Mouse (Mus musculus) heart, embryonic 16.5 days (tissue): ENCODE results near the gene Tspyl3. TPM values are rescaled to one million over a fixed set of nuclear protein-coding genes. Genes with fewer than 3 reads are reported as not detected.
A peak's percentile ranks its signal among the peaks of the same experiment; 100 is the strongest.
"Not testable (repeated sequence)": the region's sequence is repeated elsewhere in the genome, so short reads cannot be mapped to it uniquely, and the experiment has no call there.

Experiments
- ATAC-seq: fragments of 200-750 bp; cut with Nextera tagmentation; replicated peaks from 2 replicates; pipeline ENCODE4 v1.8.0; 2017; ENCODE audit warnings: moderate number of reproducible peaks; ENCODE audit not compliant: insufficient read depth, low FRiP score; ENCODE audit errors: extremely low read depth
- H3K27ac ChIP-seq: fragments of 300-500 bp; sonication (generic); 2 replicates; pipeline ENCODE4 v1.5.1; 2014; ENCODE audit warnings: mild to moderate bottlenecking, low read length, control low read depth, moderate library complexity
- H3K27me3 ChIP-seq: fragments of 300-500 bp; sonication (generic); 2 replicates; pipeline ENCODE4 v1.6.1; 2014; ENCODE audit warnings: low read length, mixed read lengths; ENCODE audit not compliant: control insufficient read depth, insufficient read depth
- H3K36me3 ChIP-seq: fragments of 300-500 bp; sonication (generic); 2 replicates; pipeline ENCODE4 v1.6.1; 2014; ENCODE audit not compliant: control insufficient read depth, insufficient read depth
- H3K4me1 ChIP-seq: fragments of 300-500 bp; sonication (generic); 2 replicates; pipeline ENCODE4 v1.6.1; 2014; ENCODE audit warnings: low read length, mixed read lengths; ENCODE audit not compliant: control insufficient read depth, insufficient read depth
- H3K4me2 ChIP-seq: fragments of 300-500 bp; sonication (generic); 2 replicates; pipeline ENCODE4 v1.6.1; 2014; ENCODE audit warnings: low read depth, mild to moderate bottlenecking, control low read depth, low read length
- H3K4me3 ChIP-seq: fragments of 300-500 bp; sonication (generic); 2 replicates; pipeline ENCODE4 v1.5.1; 2014; ENCODE audit warnings: mild to moderate bottlenecking, control low read depth, low read length
- H3K9ac ChIP-seq: fragments of 300-500 bp; sonication (generic); 2 replicates; pipeline ENCODE4 v1.6.1; 2014; ENCODE audit warnings: low read length, control low read depth
- H3K9me3 ChIP-seq: fragments of 300-500 bp; sonication (generic); replicated peaks from 2 replicates; pipeline ENCODE4 v1.6.1; 2016; ENCODE audit warnings: low read length; ENCODE audit not compliant: control insufficient read depth
- WGBS: fragments of 180-500 bp; shearing (Covaris S2); extraction: QIAGEN DNeasy Blood & Tissue Kit; methylation state at CpG from one replicate; pipeline ENCODE4 v1.1.7; 2014; 5-methylcytosine and 5-hydroxymethylcytosine counted together
- polyA plus RNA-seq: library from polyadenylated mRNA; unstranded; fragments of >200 nt; fragmentation: Nextera tagmentation; extraction: Ambion mirVana; gene quantifications from 2 replicates; pipeline ENCODE4 v1.2.1, GENCODE M21; 2015

Tspyl3 gene
- polyA plus RNA-seq: 6.5 and 7.5 TPM in 2 replicates

DNA sequence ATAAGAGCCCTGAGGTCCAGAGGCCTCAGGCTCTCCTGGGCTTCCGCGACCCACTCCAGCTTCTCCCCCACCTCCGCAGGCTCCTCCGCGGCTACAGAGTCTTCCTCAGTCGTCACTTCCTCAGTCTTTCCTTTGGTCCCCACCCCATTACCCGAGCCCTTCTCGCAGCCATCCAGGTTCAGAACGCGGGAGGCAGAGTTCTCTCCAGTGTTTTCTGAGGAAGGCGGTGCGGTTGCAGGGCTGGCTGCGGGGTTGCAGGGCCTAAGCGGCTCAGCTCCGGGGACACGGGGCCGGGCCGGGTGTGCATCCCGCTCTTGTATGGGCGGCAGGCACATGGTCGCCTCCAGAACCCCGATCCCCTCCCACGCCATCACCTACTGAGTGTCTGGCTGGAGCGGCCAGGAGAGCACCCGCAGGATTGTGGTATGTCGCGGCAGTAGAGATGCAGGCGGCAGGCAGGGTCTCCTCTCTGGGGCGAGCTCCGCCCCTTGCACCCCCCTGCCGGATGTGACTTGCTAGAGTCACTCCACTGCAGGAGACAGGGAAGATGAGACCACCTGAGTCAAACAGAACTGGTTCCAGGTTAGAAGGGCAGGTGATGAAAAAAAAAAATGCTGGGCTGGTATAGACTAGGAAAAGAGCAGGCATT lies at the start of gene Tspyl3:
Tspyl3 (minus strand) TSS at position 496 of the 649 bp plus-strand sequence.
- peak within 1 kb of the TSS; percentile 91 for H3K4me2 ChIP-seq
- peaks cover 10% of the 10 kb centered on the region for H3K4me1 ChIP-seq
- H3K4me3 ChIP-seq: peak within 1 kb of the TSS; percentile 74
- peak within 1 kb of the TSS; percentile 89 for H3K9ac ChIP-seq
- 1% methylated on average over 31 of the region's 31 CpGs for WGBS
- H3K27me3 ChIP-seq: no peaks in the 10 kb centered on the region
- H3K36me3 ChIP-seq: peaks cover 11% of the 10 kb centered on the region
- peak; percentile 68 for ATAC-seq
- peak within 1 kb of the TSS; percentile 68 for H3K27ac ChIP-seq
- no peaks in the 10 kb centered on the region for H3K9me3 ChIP-seq

DNA sequence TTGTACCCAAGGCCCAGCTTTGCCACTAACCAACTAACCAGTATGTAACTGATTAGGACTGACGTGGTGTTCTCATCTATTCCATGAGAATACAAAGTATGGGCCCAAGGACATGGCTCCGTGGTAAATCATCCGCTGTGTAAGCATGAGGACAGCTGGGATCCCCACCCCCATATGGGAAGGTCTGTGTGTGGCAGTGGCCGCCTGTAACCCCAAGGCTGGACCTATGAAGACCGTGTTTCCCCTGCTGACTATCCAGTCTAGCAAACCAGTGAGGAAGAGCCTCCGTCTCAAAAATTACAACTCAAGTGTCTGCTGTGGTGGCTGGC lies 49.6 kb upstream of the Tspyl3 start:
- ATAC-seq: no peak

DNA sequence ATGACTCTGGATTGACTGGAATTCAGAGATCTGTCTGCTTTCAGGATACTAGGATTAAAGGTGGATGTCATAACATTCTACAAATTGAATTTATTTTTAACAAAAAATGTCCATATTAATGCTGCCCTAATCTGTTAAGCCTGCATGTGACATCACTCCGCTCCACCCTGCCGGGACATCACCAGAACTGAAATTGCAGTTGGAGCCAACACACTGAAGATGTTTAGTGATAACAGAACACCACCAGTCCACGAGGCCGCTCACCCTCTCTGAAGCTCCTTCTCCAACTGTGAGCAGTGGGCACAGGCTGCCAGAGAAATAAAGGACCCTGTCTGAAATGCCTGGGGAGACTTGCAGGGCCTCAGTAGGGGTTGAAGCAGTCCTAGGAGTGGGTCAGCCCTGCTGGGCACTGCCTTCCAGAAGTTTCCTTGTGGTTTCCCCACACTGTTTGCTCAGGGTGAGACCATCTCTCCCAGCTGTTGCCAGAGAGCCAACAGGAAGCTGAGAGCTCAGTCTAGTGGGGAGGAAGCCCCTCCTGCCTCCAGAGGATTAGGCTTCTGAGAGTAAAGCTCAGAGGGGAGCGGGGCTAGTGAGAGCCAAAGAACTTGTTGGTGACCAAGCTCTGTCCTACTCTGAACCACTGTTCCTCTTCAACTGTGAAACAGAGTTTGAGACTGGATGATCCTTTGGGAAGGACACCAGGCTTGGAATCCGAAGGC lies 49.1 kb upstream of the Tspyl3 start:
- not testable (repeated sequence) for H3K4me2 ChIP-seq, H3K36me3 ChIP-seq, H3K27ac ChIP-seq, H3K4me3 ChIP-seq, H3K9ac ChIP-seq, H3K27me3 ChIP-seq, H3K4me1 ChIP-seq, H3K9me3 ChIP-seq
- ATAC-seq: peak; percentile 41; the same call in 1 of the 2 replicates
- 59% methylated on average over 6 of the region's 6 CpGs for WGBS

More for the DNA sequence above, 49.6 kb upstream of the Tspyl3 start:
- Histone ChIP-seq H3K27ac (no peak overlapping the region), H3K9ac (no peak overlapping the region), H3K27me3 (no peaks in the 10 kb centered on the region), H3K36me3 (no peaks in the 10 kb centered on the region), H3K9me3 (no peaks in the 10 kb centered on the region), H3K4me3 (no peak overlapping the region), H3K4me2 (no peak overlapping the region), H3K4me1 (peaks cover 2% of the 10 kb centered on the region; the same call in 1 of the 2 replicates)
- WGBS: 78% methylated on average over 6 of the region's 6 CpGs

DNA sequence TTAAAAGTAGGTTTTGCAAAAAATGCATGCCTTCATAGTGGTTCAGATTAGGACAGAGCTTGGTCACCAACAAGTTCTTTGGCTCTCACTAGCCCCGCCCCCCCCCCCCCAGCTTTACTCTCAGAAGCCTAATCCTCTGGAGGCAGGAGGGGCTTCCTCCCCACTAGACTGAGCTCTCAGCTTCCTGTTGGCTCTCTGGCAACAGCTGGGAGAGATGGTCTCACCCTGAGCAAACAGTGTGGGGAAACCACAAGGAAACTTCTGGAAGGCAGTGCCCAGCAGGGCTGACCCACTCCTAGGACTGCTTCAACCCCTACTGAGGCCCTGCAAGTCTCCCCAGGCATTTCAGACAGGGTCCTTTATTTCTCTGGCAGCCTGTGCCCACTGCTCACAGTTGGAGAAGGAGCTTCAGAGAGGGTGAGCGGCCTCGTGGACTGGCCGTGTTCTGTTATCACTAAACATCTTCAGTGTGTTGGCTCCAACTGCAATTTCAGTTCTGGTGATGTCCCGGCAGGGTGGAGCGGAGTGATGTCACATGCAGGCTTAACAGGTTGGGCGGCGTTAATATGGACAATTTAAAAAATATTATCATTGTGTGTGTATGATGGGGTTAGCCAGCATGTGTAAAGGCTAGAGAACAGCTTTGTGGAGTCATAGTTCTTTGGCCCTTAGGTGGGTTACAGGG lies 45.1 kb upstream of the Tspyl3 start:
- H3K4me1 ChIP-seq, ATAC-seq: not testable (repeated sequence)
- WGBS: 48% methylated on average over 8 of the region's 8 CpGs

DNA sequence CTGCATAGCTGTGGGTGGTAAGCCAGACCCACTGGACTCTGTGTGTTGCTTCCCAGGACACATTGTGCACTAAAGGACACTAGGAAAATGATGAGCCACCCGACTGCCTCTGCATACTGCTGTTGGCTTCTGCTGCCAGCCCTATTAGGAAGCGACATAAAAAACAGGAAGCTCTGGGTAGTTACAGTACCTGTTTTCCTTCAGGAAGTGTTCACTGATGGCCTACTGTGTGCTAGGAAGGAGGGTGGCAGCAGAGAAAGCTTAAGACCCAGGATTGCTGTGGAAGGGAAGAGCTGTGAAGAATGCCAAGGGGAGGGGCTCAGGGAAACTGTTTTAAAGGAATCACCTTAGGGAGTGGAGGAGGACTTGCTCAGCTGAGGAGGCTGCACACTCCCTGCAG lies 42.1 kb upstream of the Tspyl3 start:
- Histone ChIP-seq H3K9me3 (no peaks in the 10 kb centered on the region), H3K4me3 (no peak overlapping the region), H3K4me1 (peaks cover 3% of the 10 kb centered on the region; the same call in 1 of the 2 replicates), H3K36me3 (peaks cover 15% of the 10 kb centered on the region), H3K27ac (no peak overlapping the region), H3K27me3 (no peaks in the 10 kb centered on the region), H3K4me2 (no peak overlapping the region), H3K9ac (no peak overlapping the region)
- ATAC-seq: no peak
- WGBS: 83% methylated on average over 2 of the region's 2 CpGs

More for the DNA sequence above, 45.1 kb upstream of the Tspyl3 start:
- H3K9ac ChIP-seq, H3K4me3 ChIP-seq, H3K9me3 ChIP-seq, H3K27ac ChIP-seq, H3K36me3 ChIP-seq, H3K27me3 ChIP-seq, H3K4me2 ChIP-seq: not testable (repeated sequence)

DNA sequence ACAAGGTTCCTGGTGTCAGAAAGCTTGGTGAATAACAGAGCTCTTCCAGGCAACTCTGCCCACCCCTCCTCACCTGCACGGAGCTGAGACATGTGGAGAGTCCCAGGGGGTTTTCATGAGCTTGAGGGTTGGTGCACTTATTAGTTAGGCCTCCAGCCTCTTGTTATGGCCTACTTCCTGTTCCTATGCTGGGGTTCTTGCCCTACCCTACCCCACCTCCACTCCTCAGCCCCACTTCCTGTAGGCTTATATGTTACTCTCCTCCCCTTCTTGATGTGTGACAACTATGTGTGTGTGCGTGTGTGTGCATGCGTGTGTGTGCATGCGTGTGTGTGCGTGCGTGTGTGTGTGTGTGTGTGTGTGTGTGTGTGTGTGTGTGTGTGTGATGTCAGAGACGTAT lies 37.8 kb upstream of the Tspyl3 start:
- Histone ChIP-seq H3K9me3 (no peaks in the 10 kb centered on the region), H3K4me2 (no peak overlapping the region), H3K4me1 (peaks cover 9% of the 10 kb centered on the region), H3K27ac (no peak overlapping the region), H3K36me3 (peaks cover 20% of the 10 kb centered on the region), H3K27me3 (no peaks in the 10 kb centered on the region), H3K9ac (no peak overlapping the region), H3K4me3 (no peak overlapping the region)
- no peak for ATAC-seq
- 80% methylated on average over 7 of the region's 7 CpGs for WGBS

DNA sequence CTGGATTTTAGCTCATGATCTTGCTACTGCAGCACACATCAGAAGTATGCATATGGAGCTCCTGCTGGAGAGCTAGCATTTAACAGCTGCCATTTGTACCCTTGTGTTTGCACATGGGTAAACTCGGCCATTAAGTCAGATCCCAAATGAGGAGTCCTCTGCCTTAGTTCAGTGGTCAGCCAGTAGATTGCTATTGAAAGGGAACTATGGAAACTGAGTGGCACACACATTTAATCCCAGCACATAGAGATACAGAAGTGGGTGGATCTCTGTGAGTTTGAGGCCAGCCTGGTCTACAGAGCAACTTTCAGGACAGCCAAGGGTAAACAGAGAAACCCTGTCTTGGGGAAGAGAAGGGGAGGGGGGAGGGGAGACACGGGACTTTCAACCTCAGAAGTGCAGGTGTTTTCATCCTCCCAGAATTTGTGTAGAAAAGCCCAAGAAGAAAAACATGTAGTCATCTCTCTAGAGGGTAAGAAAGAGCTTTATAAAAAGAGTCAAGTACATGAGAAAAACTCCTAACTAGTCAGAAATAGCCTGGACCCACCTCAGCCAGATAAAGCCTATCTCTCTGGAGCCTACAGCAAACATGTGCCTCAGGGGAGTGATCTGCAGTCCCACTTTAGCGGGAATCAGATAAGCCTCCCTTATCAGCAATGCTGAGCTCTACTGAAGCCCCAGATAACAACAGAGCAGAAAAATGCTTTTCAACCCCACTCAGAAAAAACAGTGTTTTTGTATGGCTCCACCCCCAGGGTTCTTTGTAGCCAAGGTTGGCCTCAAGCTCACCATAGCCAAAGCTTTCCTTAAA lies 34.8 kb upstream of the Tspyl3 start:
- Histone ChIP-seq H3K36me3 (peaks cover 15% of the 10 kb centered on the region), H3K4me2 (no peak overlapping the region), H3K27ac (peak overlapping the region; percentile 33; the same call in 1 of the 2 replicates), H3K9me3 (no peaks in the 10 kb centered on the region), H3K4me3 (no peak overlapping the region), H3K9ac (no peak overlapping the region), H3K4me1 (peaks cover 13% of the 10 kb centered on the region), H3K27me3 (no peaks in the 10 kb centered on the region)
- no peak for ATAC-seq
- 40% methylated on average over 3 of the region's 3 CpGs for WGBS

DNA sequence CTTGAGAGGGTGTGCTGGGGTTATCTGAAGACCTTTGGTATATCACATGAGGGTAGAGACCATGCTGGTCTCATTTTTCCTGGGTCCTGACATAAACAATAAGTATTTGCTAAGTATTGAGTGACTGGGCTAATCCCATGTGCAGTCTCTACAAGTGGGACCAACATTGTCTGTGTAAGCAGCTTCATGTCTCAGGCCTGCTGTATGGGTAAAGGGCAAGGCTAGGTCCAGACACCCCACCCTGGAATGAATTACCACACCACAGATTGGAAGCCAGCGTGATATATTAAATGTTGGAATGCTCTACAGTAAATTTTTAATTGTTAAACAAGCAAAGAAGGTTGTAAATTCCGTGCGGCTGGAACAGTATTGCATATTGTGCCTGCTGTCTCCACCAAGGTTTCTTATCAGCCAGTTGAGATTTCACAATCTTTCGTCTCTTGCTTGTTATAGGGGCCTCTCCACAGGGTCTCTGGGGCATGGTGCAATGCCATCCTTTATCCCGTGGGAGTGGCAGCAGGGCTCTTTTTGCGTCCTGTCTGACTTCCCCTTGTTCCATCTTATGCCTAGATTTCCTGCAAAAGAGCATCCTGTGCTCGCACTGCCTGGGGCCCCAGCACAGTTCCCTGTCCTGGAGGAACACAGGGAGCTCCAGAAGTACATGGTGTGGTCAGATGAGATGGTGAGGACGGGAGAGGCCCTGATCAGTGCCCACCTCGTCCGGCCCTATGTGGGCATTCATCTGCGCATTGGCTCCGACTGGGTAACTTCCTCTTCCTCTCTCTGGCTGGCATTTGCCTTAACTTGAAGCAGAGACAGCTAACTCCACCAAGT lies 34.0 kb upstream of the Tspyl3 start:
- Histone ChIP-seq H3K4me1 (peaks cover 13% of the 10 kb centered on the region), H3K36me3 (peaks cover 12% of the 10 kb centered on the region), H3K27me3 (no peaks in the 10 kb centered on the region), H3K9me3 (no peaks in the 10 kb centered on the region), H3K4me3 (no peak overlapping the region), H3K9ac (no peak overlapping the region), H3K4me2 (no peak overlapping the region), H3K27ac (no peak overlapping the region)
- WGBS: 54% methylated on average over 12 of the region's 12 CpGs
- no peak for ATAC-seq
